Mouse (Mus musculus) CH12.LX (cell line): ENCODE measurements around the gene Cacnb4. TPM values are rescaled to one million over a fixed set of nuclear protein-coding genes. Genes with fewer than 3 reads are reported as not detected.

Experiments
- DNase-seq: peaks from one replicate; pipeline ENCODE4 v3.0.0-alpha.2; 2013; ENCODE audit errors: extremely low read depth
- H3K27ac ChIP-seq: 2 replicates; pipeline ENCODE4 v1.5.1; 2012; ENCODE audit warnings: low read depth, mild to moderate bottlenecking, control low read depth, moderate library complexity; ENCODE audit not compliant: insufficient read depth
- H3K27me3 ChIP-seq: replicated peaks from 2 replicates; pipeline ENCODE3; 2012; ENCODE audit warnings: inconsistent platforms
- H3K36me3 ChIP-seq, 2 experiments: replicated peaks in 1 of 2; 2 replicates each; pipeline versions ENCODE3 to v1.6.1; 2012; ENCODE audit warnings: inconsistent platforms in 1 of 2, low read length in 1 of 2, mild to moderate bottlenecking in 1 of 2, mixed read lengths in 1 of 2, moderate library complexity in 1 of 2; ENCODE audit not compliant: control insufficient read depth in 1 of 2, insufficient read depth in 1 of 2
- H3K4me1 ChIP-seq, 2 experiments: 2 replicates each; pipeline ENCODE4 v1.6.1; 2012; ENCODE audit warnings: inconsistent platforms in 1 of 2, moderate library complexity in 1 of 2; ENCODE audit not compliant: insufficient read depth in 2 of 2, control insufficient read depth in 1 of 2
- H3K4me2 ChIP-seq: 2 replicates; pipeline ENCODE4 v1.6.1; 2012; ENCODE audit warnings: low read depth, mild to moderate bottlenecking, control low read depth; ENCODE audit not compliant: poor library complexity, insufficient read depth, severe bottlenecking
- H3K4me3 ChIP-seq, 3 experiments: fragments of 150-350 bp in 1 of 3; sonication (generic) in 1 of 3; replicated peaks in 1 of 3; 2 replicates each; pipeline versions ENCODE3 to v1.5.1; 2011 to 2012; ENCODE audit warnings: low read depth in 2 of 3, low read length in 2 of 3, mild to moderate bottlenecking in 2 of 3, moderate library complexity in 2 of 3, control low read depth in 1 of 3, improper control_type of control experiment in 1 of 3, inconsistent platforms in 1 of 3, mixed read lengths in 1 of 3; ENCODE audit not compliant: poor library complexity in 1 of 3
- H3K79me2 ChIP-seq: replicated peaks from 2 replicates; pipeline ENCODE4 v1.6.1; 2012; ENCODE audit warnings: mild to moderate bottlenecking, moderate library complexity; ENCODE audit not compliant: control insufficient read depth, poor library complexity, insufficient read depth, severe bottlenecking; ENCODE audit errors: extremely low read depth
- H3K9ac ChIP-seq: 2 replicates; pipeline ENCODE4 v1.6.1; 2012; ENCODE audit warnings: low read depth, mild to moderate bottlenecking, control low read depth, moderate library complexity; ENCODE audit not compliant: insufficient read depth
- H3K9me3 ChIP-seq: replicated peaks from 2 replicates; pipeline ENCODE3; 2012; ENCODE audit warnings: low read length, inconsistent platforms, mixed read lengths
- CHD2 ChIP-seq: IDR thresholded peaks from 2 replicates; pipeline ENCODE4 v1.6.1; 2011; ENCODE audit warnings: low read length, improper control_type of control experiment
- ETS1 ChIP-seq: conservative IDR thresholded peaks from 2 replicates; pipeline ENCODE4 v1.6.1; 2012; ENCODE audit warnings: low read depth, mild to moderate bottlenecking, inconsistent platforms, low read length, improper control_type of control experiment, moderate library complexity
- GABPA ChIP-seq: IDR thresholded peaks from 2 replicates; pipeline ENCODE4 v1.6.1; 2012; ENCODE audit warnings: low read depth, low read length, improper control_type of control experiment, inconsistent platforms; ENCODE audit not compliant: insufficient replicate concordance
- MAZ ChIP-seq: IDR thresholded peaks from 2 replicates; pipeline ENCODE4 v1.6.1; 2012; ENCODE audit warnings: low read depth, mild to moderate bottlenecking, inconsistent platforms, low read length, improper control_type of control experiment, moderate library complexity
- MEF2A ChIP-seq: IDR thresholded peaks from 2 replicates; pipeline ENCODE4 v1.6.1; 2014; ENCODE audit warnings: low read depth, mild to moderate bottlenecking, inconsistent platforms, low read length, improper control_type of control experiment, borderline replicate concordance
- MYC ChIP-seq: IDR thresholded peaks from 2 replicates; pipeline ENCODE4 v1.6.1; 2011; ENCODE audit warnings: low read depth, mild to moderate bottlenecking, improper control_type of control experiment, low read length
- SMC3 ChIP-seq: IDR thresholded peaks from 2 replicates; pipeline ENCODE4 v1.6.1; 2011; ENCODE audit warnings: low read depth, low read length, improper control_type of control experiment
- TBP ChIP-seq: conservative IDR thresholded peaks from 2 replicates; pipeline ENCODE4 v1.6.1; 2011; ENCODE audit warnings: low read depth, low read length, improper control_type of control experiment
- TCF12 ChIP-seq: IDR thresholded peaks from 2 replicates; pipeline ENCODE4 v1.6.1; 2014; ENCODE audit warnings: low read depth, mild to moderate bottlenecking, inconsistent platforms, low read length, improper control_type of control experiment
- UBTF ChIP-seq: IDR thresholded peaks from 2 replicates; pipeline ENCODE4 v1.6.1; 2012; ENCODE audit warnings: low read depth, mild to moderate bottlenecking, inconsistent platforms, low read length, improper control_type of control experiment, moderate library complexity
- USF1 ChIP-seq: IDR thresholded peaks from 2 replicates; pipeline ENCODE4 v1.6.1; 2014; ENCODE audit warnings: low read depth, mild to moderate bottlenecking, inconsistent platforms, low read length, improper control_type of control experiment
- USF2 ChIP-seq: conservative IDR thresholded peaks from 2 replicates; pipeline ENCODE4 v1.6.1; 2011; ENCODE audit warnings: low read depth, low read length, improper control_type of control experiment
- ZKSCAN1 ChIP-seq: IDR thresholded peaks from 2 replicates; pipeline ENCODE4 v1.6.1; 2012; ENCODE audit warnings: low read depth, inconsistent platforms, low read length, improper control_type of control experiment, borderline replicate concordance
- ZNF384 ChIP-seq: IDR thresholded peaks from 2 replicates; pipeline ENCODE4 v1.6.1; 2012; ENCODE audit warnings: low read depth, low read length, improper control_type of control experiment, inconsistent platforms
- dilution Hi-C: fragments of 300-500 bp; cut with MboI; formaldehyde crosslinking; loops from 2 replicates; pipeline ENCODE4 v1.14.3; 2020; ENCODE audit warnings: low sequenced_read_pairs; ENCODE audit not compliant: extremely low pct_unique_long_range_greater_than_20kb, extremely low pct_ligation_motif_present
- in situ Hi-C: fragments of 300-500 bp; cut with MboI; formaldehyde crosslinking; loops from 3 replicates; pipeline ENCODE4 v1.14.3; 2019; ENCODE audit warnings: low sequenced_read_pairs, low pct_ligation_motif_present, low pct_unique_long_range_greater_than_20kb, mixed read lengths
- polyA plus RNA-seq: library from polyadenylated mRNA; unstranded; fragments of >175 nt; gene quantifications from 2 replicates; pipeline ENCODE4 v1.2.1, GENCODE M21; 2012; ENCODE audit warnings: low read depth; ENCODE audit not compliant: insufficient read length
- total RNA-seq, 2 experiments: library from RNA; depleted of rRNA; stranded (reverse); fragments of 300-350 nt in 1 of 2; fragments of >200 nt in 1 of 2; gene quantifications; 2 replicates each; pipeline ENCODE4 v1.2.3; 2012 to 2014

Gene Cacnb4
- total and polyA plus RNA-seq, 3 experiments = 0.77 to 3.4 (median 1.5) TPM

GRCm38 (mm10) chr2:52572221-52572620, 104.4 kb downstream of the Cacnb4 start:
- Histone ChIP-seq H3K4me1 (peaks cover 0 to 4% of the 10 kb centered on the region in 2 experiments; a peak in 1 of 4 replicates), H3K27ac (no peak overlapping the region), H3K36me3 (no peaks in the 10 kb centered on the region), H3K79me2 (no peaks in the 10 kb centered on the region), H3K4me2 (no peak overlapping the region), H3K9me3 (no peaks in the 10 kb centered on the region), H3K4me3 (no peak overlapping the region), H3K27me3 (no peaks in the 10 kb centered on the region), H3K9ac (no peak overlapping the region)
- in situ Hi-C loops (loop anchor here (10.0 kb wide), 1 partner anchor 267 kb away; no protein-coding TSS in a partner anchor), dilution Hi-C loops (no loop called here)
- no peak for DNase-seq
- no peak for TF ChIP-seq USF1
- no peak for TF ChIP-seq ZKSCAN1
- TF ChIP-seq CHD2 = no peak
- TF ChIP-seq SMC3 = no peak
- TF ChIP-seq ETS1 = no peak

GRCm38 (mm10) chr2:52571339-52571968, 105.2 kb downstream of the Cacnb4 start:
- no peak for TF ChIP-seq TCF12
- no peak for TF ChIP-seq ZNF384
- TF ChIP-seq TBP = no peak
- TF ChIP-seq MAZ = no peak
- no peak for TF ChIP-seq GABPA
- TF ChIP-seq USF2 = no peak
- TF ChIP-seq UBTF = no peak
- no peak for TF ChIP-seq CHD2
- TF ChIP-seq MYC = no peak
- no peak for TF ChIP-seq MEF2A
- TF ChIP-seq, all 38 proteins: peak for 0
- H3K36me3 ChIP-seq = no peaks in the 10 kb centered on the region
- in situ Hi-C loops (loop anchor here (10.0 kb wide), 1 partner anchor 267 kb away; no protein-coding TSS in a partner anchor), dilution Hi-C loops (no loop called here)
- H3K4me1 ChIP-seq = peaks cover 0 to 4% of the 10 kb centered on the region in 2 experiments; a peak in 1 of 4 replicates
- H3K79me2 ChIP-seq = no peaks in the 10 kb centered on the region
- H3K9ac ChIP-seq = no peak overlapping the region
- H3K4me2 ChIP-seq = no peak overlapping the region
- no peaks in the 10 kb centered on the region for H3K27me3 ChIP-seq
- no peak overlapping the region for H3K4me3 ChIP-seq
- H3K27ac ChIP-seq = no peak overlapping the region
- no peak for DNase-seq
- no peaks in the 10 kb centered on the region for H3K9me3 ChIP-seq
